Mouse (Mus musculus): ENCODE results near the gene Kcnj8.
A peak's percentile ranks its signal among the peaks of the same experiment; 100 is the strongest.
"Not testable (repeated sequence)": the region's sequence is repeated elsewhere in the genome, so short reads cannot be mapped to it uniquely, and the experiment has no call there.

The Kcnj8 gene

DNA sequence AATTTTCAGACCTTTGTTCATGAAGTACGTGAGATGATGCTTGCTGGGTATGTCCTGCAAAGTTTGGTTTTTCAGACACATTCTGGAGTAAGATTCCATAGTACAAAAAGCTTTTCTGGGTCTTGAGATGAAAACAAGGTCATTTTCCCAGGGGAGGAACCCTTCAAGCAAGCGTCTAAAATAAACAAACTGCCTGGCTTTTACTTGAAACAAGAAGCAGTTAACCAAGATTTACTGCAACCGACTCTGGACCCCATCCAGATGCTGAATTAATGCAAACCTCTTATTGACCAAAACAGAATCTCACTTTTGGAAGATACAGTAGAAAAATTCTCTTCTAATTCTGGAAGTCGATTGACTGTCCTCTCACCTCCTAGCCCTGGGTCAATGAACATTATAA is 20.5 kb downstream of the Kcnj8 start:
- no peak for DNase-seq (ENCODE audit: low read depth, low spot score)

DNA sequence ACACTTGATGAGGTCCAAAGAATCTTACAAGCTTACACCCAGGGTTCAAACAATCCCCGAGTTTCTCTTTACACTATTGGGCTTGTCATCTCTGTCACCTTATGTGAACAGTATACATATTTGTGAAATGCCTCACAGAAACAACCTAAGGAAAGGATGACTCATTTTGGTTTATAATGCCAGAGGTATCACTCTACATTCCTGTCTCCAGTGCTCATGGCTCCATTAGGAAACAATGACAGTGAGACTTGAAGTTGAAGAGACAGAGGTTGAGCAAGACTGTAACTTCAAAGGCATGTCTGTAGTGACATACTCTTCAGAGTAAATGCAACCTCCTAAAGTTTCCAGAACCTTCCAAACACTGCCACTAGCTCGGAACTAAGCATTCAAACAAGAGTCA is 23.0 kb downstream of the Kcnj8 start:
- DNase-seq (ENCODE audit: low read depth, low spot score), result no peak

DNA sequence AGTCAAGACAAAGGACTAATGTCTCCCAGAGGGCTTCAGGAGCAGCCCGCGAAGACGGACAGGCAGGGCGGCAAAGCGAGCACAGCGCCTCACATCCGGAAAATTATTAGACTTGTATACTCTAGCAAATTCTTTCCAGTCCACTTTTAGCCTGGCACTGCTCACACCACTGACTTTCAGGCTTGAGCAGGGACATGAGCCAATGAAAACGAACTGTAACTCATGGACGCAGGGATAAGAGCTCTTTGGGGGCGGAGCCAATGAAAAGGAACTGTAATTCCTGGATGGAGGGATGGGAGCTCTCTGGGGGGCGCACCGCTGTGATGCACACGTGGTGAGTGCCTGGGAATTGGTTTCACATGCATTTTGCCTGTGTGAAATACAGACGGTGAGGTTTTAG is 26.3 kb downstream of the Kcnj8 start:
- no peak for DNase-seq (ENCODE audit: low read depth, low spot score)

DNA sequence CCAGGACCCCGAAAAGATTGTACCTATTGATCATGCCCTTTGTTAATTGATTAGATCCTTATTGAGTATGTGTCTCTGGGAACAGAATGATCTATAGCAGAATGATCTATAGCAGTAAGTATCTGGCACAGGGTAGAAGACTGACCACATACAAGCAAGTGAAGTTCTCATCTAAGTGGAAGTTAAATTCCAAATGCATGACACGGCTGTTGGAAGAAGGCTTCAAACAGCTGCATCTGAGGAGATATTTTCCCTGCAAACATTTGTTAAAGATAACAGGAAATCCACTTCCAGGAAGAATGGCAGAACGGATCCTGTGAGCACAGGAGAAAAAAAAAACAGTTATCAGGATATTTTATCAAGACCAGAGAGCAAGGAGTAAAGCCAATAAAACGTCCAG is 27.8 kb downstream of the Kcnj8 start:
- no peak for DNase-seq (ENCODE audit: low read depth, low spot score)

DNA sequence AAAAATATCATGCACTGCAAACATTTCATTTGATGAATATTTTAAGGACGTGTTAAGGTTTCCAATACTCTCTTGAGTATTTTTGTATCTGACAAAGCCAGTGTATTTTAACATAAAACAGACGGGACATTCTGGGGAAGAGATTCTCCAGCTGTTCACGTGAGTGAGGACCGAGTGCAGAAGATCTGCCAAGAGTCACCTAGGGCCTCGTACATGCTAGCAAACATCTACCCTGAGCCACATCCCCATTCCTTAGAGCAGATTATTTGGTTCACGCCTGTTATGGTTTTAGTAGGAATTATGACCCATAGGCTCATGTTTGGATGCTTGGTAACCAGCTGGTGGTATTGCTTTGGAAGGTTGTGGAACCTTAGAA is 28.6 kb downstream of the Kcnj8 start:
- no peak for DNase-seq (ENCODE audit: low read depth, low spot score)

DNA sequence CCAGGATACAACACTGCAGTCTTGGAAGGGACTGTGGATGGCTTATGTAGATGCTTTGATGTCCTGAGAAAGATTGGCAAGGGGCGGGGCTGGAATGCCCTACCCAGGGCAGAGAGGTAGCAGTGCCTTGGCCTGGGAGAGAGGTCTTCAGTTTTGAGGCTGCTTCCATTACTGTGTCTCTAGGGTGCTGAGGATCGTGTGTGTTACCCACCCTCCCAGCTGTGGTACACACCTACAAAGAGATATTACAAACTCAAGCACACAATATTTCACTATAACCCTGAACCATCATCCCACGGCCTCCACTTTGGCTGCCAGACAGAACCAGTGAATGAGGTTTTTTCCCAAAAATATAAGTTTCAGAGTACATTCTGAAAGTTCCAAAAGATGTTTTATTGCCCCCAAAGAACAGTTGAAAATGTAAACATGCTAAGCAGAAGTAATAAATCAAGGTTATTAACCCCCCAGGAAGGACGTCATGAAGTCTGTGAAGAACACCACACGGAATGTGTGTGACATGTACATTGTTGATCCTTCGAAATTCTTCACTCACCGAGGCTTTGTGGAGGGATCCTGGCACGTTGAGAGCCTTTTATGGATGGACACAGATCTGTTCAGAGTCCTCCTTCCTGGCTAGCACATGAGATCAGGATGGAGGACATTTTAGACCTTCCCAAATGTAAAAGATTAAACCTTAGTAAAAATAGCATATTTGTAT is 29.2 kb downstream of the Kcnj8 start:
- DNase-seq (ENCODE audit: low read depth, low spot score), result no peak

- no peak for DNase-seq (ENCODE audit: low read depth, low spot score)
Measured at GRCm38 (mm10) chr6:142540561-142541160, 30.8 kb downstream of the Kcnj8 start.

DNA sequence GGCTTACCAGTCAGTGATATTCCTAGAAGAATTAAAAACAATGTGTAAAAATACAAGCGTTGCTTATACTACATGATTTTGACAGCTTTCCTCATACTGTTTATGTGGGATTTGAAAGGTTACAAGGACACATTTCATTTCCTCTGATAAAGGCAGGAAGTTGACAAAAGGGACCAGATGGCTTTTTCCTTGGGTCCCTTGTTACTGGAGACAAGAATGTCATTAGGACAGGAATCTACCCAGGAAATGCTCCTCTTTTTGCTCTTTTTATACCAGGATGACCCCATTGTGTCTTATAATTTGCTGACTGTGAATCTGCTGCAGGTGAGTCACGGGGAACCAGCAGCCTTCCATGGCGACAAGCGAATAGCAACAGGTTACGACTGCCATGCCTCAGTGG is 31.3 kb downstream of the Kcnj8 start:
- DNase-seq (ENCODE audit: low read depth, low spot score), result no peak

DNA sequence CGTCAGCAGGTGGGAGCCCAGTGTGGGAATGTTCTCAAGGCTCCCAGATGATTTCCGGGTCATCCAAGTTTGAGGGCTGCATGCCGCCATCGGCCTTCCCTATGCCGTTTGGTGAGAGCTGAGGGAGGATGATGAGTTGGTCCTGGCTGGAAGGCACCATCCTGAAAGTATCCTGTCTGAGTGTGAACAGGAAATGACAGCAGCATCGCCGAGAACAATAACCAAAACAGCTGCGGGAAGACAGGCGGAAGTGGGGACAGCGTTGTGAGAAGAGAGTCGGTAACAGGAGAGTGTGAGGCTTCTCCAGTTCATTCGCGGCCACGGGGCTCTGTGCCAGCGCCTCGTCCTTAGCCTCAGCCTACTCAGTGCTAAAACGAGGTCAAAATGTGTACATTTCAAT is 32.9 kb downstream of the Kcnj8 start:
- peak; percentile 9 for DNase-seq (ENCODE audit: low read depth, low spot score)

DNA sequence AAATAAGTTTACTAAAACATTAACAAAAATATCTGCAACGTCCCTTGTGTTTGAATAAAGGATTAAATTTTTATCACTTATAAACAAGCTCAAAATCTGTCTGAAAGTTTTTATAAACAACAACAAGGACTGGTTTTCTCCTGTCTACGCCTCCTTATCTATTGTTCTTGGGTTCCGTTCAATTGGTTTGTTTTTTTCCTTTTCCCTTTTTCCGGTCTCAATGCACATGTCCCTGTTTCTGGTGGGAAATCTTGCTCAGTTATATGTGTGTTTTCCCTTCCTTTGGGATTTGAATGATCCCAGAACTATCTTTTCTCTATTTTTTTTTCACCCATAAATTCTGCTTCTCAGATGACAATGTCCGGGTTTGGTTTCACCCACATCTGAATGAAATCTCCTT is 38.0 kb downstream of the Kcnj8 start:
- DNase-seq (ENCODE audit: low read depth, low spot score), result no peak

- no peak for DNase-seq (ENCODE audit: low read depth, low spot score)
Measured at GRCm38 (mm10) chr6:142532686-142533085, 38.7 kb downstream of the Kcnj8 start.

- no peak for DNase-seq (ENCODE audit: low read depth, low spot score)
Measured at GRCm38 (mm10) chr6:142532141-142532540, 39.3 kb downstream of the Kcnj8 start.

- no peak for DNase-seq (ENCODE audit: low read depth, low spot score)
Measured at GRCm38 (mm10) chr6:142530378-142530777, 41.0 kb downstream of the Kcnj8 start.

DNA sequence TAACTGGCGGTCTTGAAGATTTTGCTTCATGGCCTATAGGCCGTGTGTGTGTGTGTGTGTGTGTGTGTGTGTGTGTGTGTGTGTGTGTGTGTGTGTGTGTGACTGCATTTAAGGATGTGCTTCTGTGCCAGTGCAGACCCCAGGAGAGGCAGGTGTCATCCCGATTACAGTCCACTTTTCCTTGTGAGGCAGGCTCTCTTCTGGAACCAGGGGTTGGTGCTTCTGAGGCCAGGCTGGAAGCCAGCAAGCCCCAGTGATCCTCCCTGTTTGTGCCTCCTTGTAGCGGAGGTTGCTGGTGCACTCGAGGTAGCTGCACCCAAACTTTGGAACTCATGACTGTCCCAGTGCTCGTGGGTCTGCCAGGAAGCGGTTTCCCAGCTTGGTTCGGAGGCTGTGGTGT is 41.7 kb downstream of the Kcnj8 start:
- DNase-seq (ENCODE audit: low read depth, low spot score), result no peak

DNA sequence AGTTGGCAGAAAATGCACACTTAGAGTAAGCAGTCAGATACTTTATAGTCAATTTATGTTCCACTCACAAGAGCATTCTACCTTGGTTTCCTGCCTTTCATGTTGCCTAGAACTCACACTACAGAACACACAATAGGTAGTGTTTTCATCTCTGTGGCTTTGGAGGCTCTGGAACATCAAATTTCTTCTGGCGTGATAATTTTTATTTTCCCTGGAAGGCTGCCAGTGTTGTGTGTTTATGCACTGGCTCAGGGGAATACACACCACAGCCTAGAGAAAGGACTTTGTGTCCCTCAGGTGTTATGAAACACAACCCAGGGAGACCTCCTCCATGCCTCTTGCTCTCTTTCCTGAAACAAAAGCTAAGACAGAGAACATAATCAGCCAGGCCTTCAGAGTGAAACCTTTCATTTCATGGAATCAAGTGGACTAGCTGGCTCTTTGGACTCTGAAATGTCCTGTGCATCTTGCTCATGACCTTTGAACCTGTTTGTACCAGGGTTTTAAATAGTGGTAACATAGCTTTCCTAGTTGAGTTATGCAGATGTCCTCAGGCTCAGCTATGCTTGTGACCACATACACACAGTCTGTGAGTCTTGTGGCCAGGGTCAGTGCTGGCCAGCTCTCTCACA is 43.4 kb downstream of the Kcnj8 start:
- DNase-seq (ENCODE audit: low read depth, low spot score), result no peak

- peak; percentile 79 for DNase-seq (ENCODE audit: low read depth, low spot score)
Measured at GRCm38 (mm10) chr6:142524635-142525308, 46.6 kb downstream of the Kcnj8 start.

GRCm38 (mm10) chr6:142521591-142522110 is 49.8 kb downstream of the Kcnj8 start:
- DNase-seq (ENCODE audit: low read depth, low spot score), result no peak

GRCm38 (mm10) chr6:142519110-142519509 is 52.3 kb downstream of the Kcnj8 start:
- DNase-seq (ENCODE audit: low read depth, low spot score), result peak; percentile 65

- DNase-seq (ENCODE audit: low read depth, low spot score), result not testable (repeated sequence)
Measured at GRCm38 (mm10) chr6:142515379-142515778, 56.0 kb downstream of the Kcnj8 start.

DNA sequence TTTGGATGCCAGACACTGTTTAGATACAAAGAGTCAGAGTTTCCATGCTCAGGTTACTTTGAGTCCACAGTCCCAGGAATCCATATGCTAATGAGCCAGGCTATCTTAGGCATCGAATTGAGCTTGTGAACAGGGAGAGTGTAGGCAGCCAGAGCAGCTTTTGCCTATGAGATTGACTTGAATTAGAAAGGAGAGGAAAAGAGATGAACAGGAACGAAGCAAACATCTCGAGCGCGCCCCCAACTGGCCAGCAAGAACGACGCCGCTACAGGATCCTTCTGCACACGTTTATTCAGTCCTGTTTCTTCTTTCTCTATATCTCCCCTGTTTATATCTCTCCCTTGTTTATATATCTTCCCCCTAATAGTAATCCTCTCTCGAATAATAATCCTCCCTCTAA is 56.5 kb downstream of the Kcnj8 start:
- DNase-seq (ENCODE audit: low read depth, low spot score), result peak; percentile 81
